In the genomic region with DNA sequence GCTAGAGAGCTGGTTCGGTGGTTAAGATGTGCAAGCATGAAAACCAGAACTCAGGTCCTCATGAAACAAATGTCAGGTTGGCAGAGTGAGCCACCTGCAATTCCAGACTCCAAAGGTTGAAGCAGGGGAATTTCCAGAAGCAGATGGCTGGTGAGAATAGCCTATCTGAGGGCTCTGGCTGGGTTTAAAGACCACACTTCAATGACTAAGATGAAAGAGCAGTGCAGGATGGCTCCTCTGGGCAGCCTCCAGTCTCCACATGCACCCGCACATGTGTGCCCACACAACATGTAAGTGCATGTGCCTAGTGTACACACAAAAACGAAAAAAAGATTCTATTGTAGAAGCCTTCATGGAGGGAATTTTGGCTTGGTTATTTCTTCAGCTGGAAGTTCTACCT, we compare ENCODE assay signal across 15 mouse cellular contexts.
"Had no signal": no experiment of that assay in that cellular context is flagged by ENCODE, and none has a peak within 500 bp of the region (broad histone marks: within the 10 kb centered on the region; RNA-seq: fewer than 3 reads in every experiment).

No protein-coding gene starts in this region.

- H3K4me1 ChIP-seq: neural tube, embryonic 13.5 days; neural tube, embryonic 15.5 days; stomach, embryonic 15.5 days had no signal

- H3K27ac ChIP-seq: neural tube, embryonic 13.5 days; neural tube, embryonic 15.5 days; stomach, embryonic 15.5 days; stomach, postnatal 0 days had no signal

- DNase-seq: retina, postnatal 1 day; right cerebral cortex, adult 18-20 months; right cerebral cortex, postnatal 14 days; right cerebral cortex, postnatal 25 days; right cerebral cortex, postnatal 4 days; thymus, adult 18-20 months; thymus, adult 2 months; thymus, postnatal 14 days; thymus, postnatal 25 days; thymus, postnatal 36 days; thymus, postnatal 4 days had no signal

- H3K4me2 ChIP-seq: neural tube, embryonic 13.5 days; neural tube, embryonic 15.5 days; stomach, embryonic 15.5 days had no signal

- H3K9ac ChIP-seq: neural tube, embryonic 13.5 days; neural tube, embryonic 15.5 days; stomach, embryonic 15.5 days had no signal

- H3K4me3 ChIP-seq: neural tube, embryonic 13.5 days; neural tube, embryonic 15.5 days; stomach, embryonic 15.5 days had no signal

- H3K36me3 ChIP-seq: neural tube, embryonic 13.5 days; neural tube, embryonic 15.5 days; stomach, embryonic 15.5 days had no signal

- H3K27me3 ChIP-seq: neural tube, embryonic 13.5 days; neural tube, embryonic 15.5 days; stomach, embryonic 15.5 days had no signal

- H3K9me3 ChIP-seq: neural tube, embryonic 13.5 days; neural tube, embryonic 15.5 days; stomach, embryonic 15.5 days had no signal
